Mouse (Mus musculus): ENCODE measurements around the gene Commd9. TPM values are rescaled to one million over a fixed set of nuclear protein-coding genes. Genes with fewer than 3 reads are reported as not detected.

Gene Commd9
- polyA plus RNA-seq, 1 experiment from 2014 or later, result 56.4 TPM

DNA sequence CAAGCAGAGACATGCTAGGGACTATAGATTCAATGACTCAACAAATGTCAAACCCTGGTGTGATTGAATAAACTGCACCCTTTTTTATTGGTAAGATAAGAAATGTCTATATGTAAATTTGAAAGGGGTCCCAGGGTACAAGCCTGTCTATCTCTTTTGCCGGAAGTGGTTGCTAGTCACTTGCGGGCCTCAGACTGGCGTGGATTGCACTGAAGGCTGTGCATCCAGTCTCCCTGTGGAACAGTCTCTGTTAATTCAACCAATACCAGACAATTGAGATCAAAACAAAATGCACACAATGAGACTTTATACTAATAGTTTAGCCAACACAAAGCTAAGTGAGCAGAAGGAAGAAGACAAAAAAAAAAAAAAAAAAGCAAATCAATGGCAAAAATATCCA is 39.1 kb downstream of the Commd9 start:
- Histone ChIP-seq H3K4me2 (ENCODE audit: low read depth, low read length) (no peak overlapping the region), H3K4me3 (replicated peaks; ENCODE audit: low read length) (no peak overlapping the region), H3K27ac (ENCODE audit: low read length) (no peak overlapping the region), H3K27me3 (ENCODE audit: control insufficient read depth, insufficient read depth, low read length) (no peaks in the 10 kb centered on the region), H3K36me3 (ENCODE audit: control insufficient read depth, insufficient read depth, low read length) (no peaks in the 10 kb centered on the region), H3K9me3 (replicated peaks; ENCODE audit: control insufficient read depth, low read length) (no peaks in the 10 kb centered on the region), H3K9ac (ENCODE audit: low read length) (no peak overlapping the region), H3K4me1 (ENCODE audit: control insufficient read depth, insufficient read depth, low read length) (no peaks in the 10 kb centered on the region)
- WGBS, result 76% methylated on average over 3 of the region's 3 CpGs
- ATAC-seq (ENCODE audit: insufficient read depth, low FRiP score), result no peak

DNA sequence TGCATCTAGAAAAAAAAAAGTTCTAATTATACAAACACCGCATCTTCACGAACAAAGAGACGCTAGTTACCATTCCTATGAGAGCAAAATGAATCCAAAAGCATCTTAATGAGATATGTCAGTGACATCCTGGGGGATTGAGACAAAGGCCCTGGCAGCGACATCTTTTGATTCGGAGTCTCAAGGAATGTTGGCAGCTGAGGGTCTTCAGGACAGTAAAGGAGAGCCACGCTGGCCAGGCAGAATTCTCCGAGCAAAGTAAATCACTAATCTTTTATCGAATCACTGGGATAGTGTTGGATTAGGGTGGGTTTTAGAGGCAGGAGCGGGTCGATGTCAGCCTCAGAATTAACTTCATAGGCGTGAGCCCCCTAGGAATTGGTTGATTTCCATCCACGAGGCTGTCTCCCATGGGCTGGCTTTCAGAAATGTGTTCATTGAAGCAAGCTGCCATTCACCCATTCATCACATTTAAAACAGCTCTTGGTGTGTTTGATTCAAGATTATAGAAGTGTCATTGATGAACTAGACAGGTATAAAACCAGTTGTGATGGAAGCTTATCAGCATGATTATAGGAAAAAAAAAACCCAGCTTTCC is 39.6 kb downstream of the Commd9 start:
- 83% methylated on average over 12 of the region's 12 CpGs for WGBS
- no peaks in the 10 kb centered on the region for H3K4me1 ChIP-seq (ENCODE audit: control insufficient read depth, insufficient read depth, low read length)
- H3K9me3 ChIP-seq (replicated peaks; ENCODE audit: control insufficient read depth, low read length), result no peaks in the 10 kb centered on the region
- H3K27ac ChIP-seq (ENCODE audit: low read length), result no peak overlapping the region
- H3K4me2 ChIP-seq (ENCODE audit: low read depth, low read length), result no peak overlapping the region
- H3K4me3 ChIP-seq (replicated peaks; ENCODE audit: low read length), result no peak overlapping the region
- H3K9ac ChIP-seq (ENCODE audit: low read length), result no peak overlapping the region
- no peaks in the 10 kb centered on the region for H3K36me3 ChIP-seq (ENCODE audit: control insufficient read depth, insufficient read depth, low read length)
- ATAC-seq (ENCODE audit: insufficient read depth, low FRiP score), result no peak
- H3K27me3 ChIP-seq (ENCODE audit: control insufficient read depth, insufficient read depth, low read length), result no peaks in the 10 kb centered on the region

DNA sequence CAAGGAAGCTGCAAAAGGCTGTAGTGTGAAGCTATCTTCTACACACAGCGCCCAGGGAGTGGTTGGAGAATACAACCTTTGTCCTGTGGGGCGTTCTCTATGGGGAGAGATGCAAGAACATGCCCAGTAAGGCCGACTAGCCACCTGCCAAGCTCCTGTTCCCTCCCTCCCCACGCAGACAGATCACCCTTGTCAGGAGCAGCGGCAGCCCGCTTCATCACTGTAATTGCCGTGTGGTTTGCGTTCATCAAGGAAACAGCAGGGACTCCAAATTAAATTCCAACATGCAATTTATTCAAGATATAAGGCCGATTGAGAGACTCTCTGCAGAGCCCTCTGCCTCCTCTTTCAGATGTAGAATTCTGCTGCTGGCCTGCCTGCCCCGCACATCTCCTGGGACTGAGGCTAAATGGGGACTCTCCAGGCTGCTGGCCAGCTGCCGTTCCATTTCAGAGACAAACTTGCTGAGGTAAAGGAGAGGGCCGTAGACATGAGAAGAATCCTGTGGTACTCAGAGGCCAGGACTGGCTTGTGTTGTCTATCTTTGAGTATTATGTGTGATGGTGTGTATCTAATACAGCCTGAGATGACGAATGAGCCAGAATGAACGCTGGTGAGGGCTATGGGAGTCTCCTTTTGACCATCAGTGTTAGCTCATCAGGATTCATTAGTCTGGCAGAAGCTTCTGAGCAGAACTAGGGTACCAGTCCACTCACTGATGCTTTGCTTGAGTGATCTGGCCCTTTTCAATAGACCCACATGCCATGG is 46.3 kb downstream of the Commd9 start:
- WGBS, result 72% methylated on average over 14 of the region's 14 CpGs
- Histone ChIP-seq H3K9me3 (replicated peaks; ENCODE audit: control insufficient read depth, low read length) (no peaks in the 10 kb centered on the region), H3K27me3 (ENCODE audit: control insufficient read depth, insufficient read depth, low read length) (no peaks in the 10 kb centered on the region), H3K36me3 (ENCODE audit: control insufficient read depth, insufficient read depth, low read length) (no peaks in the 10 kb centered on the region), H3K4me3 (replicated peaks; ENCODE audit: low read length) (no peak overlapping the region), H3K9ac (ENCODE audit: low read length) (no peak overlapping the region), H3K4me1 (ENCODE audit: control insufficient read depth, insufficient read depth, low read length) (0 out of 2 replicates have a peak, but pooled peaks cover 3% of the 10 kb centered on the region), H3K4me2 (ENCODE audit: low read depth, low read length) (no peak overlapping the region), H3K27ac (ENCODE audit: low read length) (no peak overlapping the region)
- ATAC-seq (ENCODE audit: insufficient read depth, low FRiP score), result 0 out of 2 replicates have a peak, but pooled peaks have one; percentile 43

DNA sequence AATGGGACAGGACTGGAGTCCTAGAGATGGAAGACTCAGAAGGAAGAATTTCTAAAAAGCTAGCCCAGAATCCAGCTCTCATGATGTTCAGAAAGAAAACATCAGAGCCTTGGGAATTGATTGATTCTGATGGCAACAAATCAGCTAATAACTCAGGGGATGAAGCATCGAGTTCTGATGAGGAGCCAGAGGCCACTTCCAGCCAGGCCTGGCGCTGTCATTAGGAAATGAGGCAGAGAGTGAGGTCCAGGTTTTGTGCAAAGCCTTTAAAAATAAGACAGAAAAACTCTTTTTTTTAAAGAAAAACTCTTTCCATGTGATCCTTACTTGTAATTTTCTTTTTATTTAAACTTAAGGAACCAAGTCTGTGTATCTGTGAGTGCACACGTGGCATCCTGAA is 47.3 kb downstream of the Commd9 start:
- Histone ChIP-seq H3K9ac (ENCODE audit: low read length) (no peak overlapping the region), H3K4me3 (replicated peaks; ENCODE audit: low read length) (no peak overlapping the region), H3K4me1 (ENCODE audit: control insufficient read depth, insufficient read depth, low read length) (0 out of 2 replicates have a peak, but pooled peaks cover 3% of the 10 kb centered on the region), H3K36me3 (ENCODE audit: control insufficient read depth, insufficient read depth, low read length) (no peaks in the 10 kb centered on the region), H3K9me3 (replicated peaks; ENCODE audit: control insufficient read depth, low read length) (no peaks in the 10 kb centered on the region), H3K27ac (ENCODE audit: low read length) (no peak overlapping the region), H3K27me3 (ENCODE audit: control insufficient read depth, insufficient read depth, low read length) (no peaks in the 10 kb centered on the region), H3K4me2 (ENCODE audit: low read depth, low read length) (no peak overlapping the region)
- 84% methylated on average over 3 of the region's 3 CpGs for WGBS
- no peak for ATAC-seq (ENCODE audit: insufficient read depth, low FRiP score)

DNA sequence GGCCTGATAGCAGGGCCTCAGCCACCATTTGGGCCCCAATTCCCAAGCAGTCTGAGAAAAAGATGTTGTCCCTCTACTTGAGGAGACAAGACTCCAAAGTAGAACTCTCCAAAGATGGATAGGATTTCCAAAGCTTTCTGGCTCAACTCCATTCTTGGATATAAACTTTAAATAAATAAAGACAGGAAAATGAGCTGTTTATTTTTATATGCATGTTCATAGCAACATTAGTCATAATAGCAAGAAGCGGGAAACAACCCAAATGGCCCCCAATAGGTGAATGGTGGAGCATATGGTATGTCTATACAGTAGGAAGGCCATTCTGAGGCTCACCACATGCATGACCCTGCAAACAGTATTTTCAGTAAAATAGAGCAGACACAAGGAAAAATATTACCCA is 49.0 kb downstream of the Commd9 start:
- Histone ChIP-seq H3K4me1 (ENCODE audit: control insufficient read depth, insufficient read depth, low read length) (0 out of 2 replicates have a peak, but pooled peaks cover 3% of the 10 kb centered on the region), H3K4me2 (ENCODE audit: low read depth, low read length) (no peak overlapping the region), H3K27me3 (ENCODE audit: control insufficient read depth, insufficient read depth, low read length) (no peaks in the 10 kb centered on the region), H3K9me3 (replicated peaks; ENCODE audit: control insufficient read depth, low read length) (no peaks in the 10 kb centered on the region), H3K9ac (ENCODE audit: low read length) (no peak overlapping the region), H3K36me3 (ENCODE audit: control insufficient read depth, insufficient read depth, low read length) (no peaks in the 10 kb centered on the region), H3K27ac (ENCODE audit: low read length) (no peak overlapping the region), H3K4me3 (replicated peaks; ENCODE audit: low read length) (no peak overlapping the region)
- 53% methylated on average over 1 of the region's 1 CpGs for WGBS
- no peak for ATAC-seq (ENCODE audit: insufficient read depth, low FRiP score)

DNA sequence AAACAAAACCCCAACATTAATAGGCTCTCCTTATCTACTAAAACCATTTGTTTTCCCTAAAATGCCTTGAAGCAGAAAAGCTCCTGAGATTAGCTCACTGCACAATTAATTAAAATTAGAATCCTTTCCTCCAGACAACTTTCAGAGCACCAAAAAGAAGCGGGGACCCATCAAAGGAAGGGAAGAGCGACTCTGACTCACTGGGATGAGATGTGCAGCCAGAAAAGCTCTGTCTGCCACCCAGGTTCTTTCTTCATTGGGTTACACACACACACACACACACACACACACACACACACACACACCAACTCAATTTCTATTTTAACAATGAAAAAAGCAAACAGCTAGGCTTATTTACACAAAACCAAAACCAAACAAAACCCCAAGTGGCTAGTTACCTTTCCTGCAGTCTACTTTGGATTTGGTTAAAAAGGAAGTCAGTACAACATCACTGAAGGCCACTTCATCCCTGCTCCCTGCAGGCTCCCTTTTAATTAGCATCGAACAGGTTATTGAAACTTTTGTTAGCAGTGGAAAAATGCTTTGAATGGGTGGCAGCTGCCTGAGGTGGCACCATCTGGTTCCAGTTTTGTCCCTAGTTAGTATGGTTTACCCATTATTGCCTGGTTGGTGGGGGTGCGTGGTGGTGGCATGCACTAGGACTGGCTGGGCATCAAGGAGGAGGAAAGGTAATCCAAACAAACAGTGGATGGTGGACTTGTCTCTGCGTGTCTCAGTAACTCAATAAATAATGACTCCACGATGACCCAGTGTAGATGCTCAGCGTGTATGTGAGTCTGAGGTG is 64.9 kb downstream of the Commd9 start:
- no peak overlapping the region for H3K9ac ChIP-seq (ENCODE audit: low read length)
- H3K9me3 ChIP-seq (replicated peaks; ENCODE audit: control insufficient read depth, low read length), result no peaks in the 10 kb centered on the region
- WGBS, result 58% methylated on average over 7 of the region's 7 CpGs
- H3K4me2 ChIP-seq (ENCODE audit: low read depth, low read length), result no peak overlapping the region
- H3K4me1 ChIP-seq (ENCODE audit: control insufficient read depth, insufficient read depth, low read length), result no peaks in the 10 kb centered on the region
- ATAC-seq (ENCODE audit: insufficient read depth, low FRiP score), result no peak
- no peak overlapping the region for H3K4me3 ChIP-seq (replicated peaks; ENCODE audit: low read length)
- 0 out of 2 replicates have a peak, but pooled peaks cover 3% of the 10 kb centered on the region for H3K36me3 ChIP-seq (ENCODE audit: control insufficient read depth, insufficient read depth, low read length)
- no peak overlapping the region for H3K27ac ChIP-seq (ENCODE audit: low read length)
- H3K27me3 ChIP-seq (ENCODE audit: control insufficient read depth, insufficient read depth, low read length), result no peaks in the 10 kb centered on the region

Other genes starting within 250 kb of the Commd9 start
- gene Rag1, start 236.7 kb upstream of the Commd9 start, polyA plus RNA-seq (2015; fragmentation: Nextera tagmentation; extraction: Ambion mirVana), result 0.04 and 0.17 TPM in 2 replicates
- gene B230118H07Rik, start 236.7 kb upstream of the Commd9 start, polyA plus RNA-seq (2015; fragmentation: Nextera tagmentation; extraction: Ambion mirVana), result 45.6 and 50.3 TPM in 2 replicates
- gene Traf6, start 207.8 kb upstream of the Commd9 start, polyA plus RNA-seq (2015; fragmentation: Nextera tagmentation; extraction: Ambion mirVana), result 9.1 and 9.5 TPM in 2 replicates
- gene Prr5l, start 3.2 kb upstream of the Commd9 start, polyA plus RNA-seq (2015; fragmentation: Nextera tagmentation; extraction: Ambion mirVana), result 6.7 and 9.4 TPM in 2 replicates

All from stomach, embryonic 16.5 days (tissue).